Mouse (Mus musculus) central nervous system, embryonic 18 days (tissue): ENCODE data around the gene Ptpn20. TPM values are rescaled to one million over a fixed set of nuclear protein-coding genes. Genes with fewer than 3 reads are reported as not detected.

Source experiments
- polyA plus RNA-seq: library from polyadenylated mRNA; depleted of rRNA; stranded (reverse); fragments of >200 nt; gene quantifications from 2 replicates; pipeline ENCODE4 v1.2.3, GENCODE M21; 2012; rRNA removed

The Ptpn20 gene
- polyA plus RNA-seq = 0.26 and 0.43 TPM in 2 replicates

DNA sequence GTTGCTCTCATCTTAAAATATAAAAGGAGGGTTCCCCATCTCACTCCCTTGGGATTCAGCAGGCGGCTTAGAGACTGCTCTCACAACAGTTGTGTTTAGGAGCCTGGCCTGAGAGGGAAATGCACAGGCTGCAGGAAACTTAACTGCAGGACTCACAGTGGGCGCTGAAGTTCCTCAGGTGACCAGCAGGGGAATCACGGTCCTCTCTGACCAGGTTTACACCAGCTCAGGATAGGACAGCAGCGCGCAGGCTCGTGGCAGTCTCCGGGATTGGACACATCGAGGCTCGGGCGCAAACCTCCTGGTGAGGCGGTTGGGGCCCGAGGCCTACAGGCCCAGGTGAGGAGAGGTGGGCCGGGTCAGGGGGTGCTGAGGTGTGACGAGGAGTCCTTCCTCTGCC lies at the start of gene Ptpn20:
Gene Ptpn20, plus strand, starts transcription at position 257 of the 400 bp plus-strand sequence.

Other genes with a start within 250 kb of the Ptpn20 start
- 90.5 and 94.8 TPM in 2 replicates for gene Mapk8, start 142.0 kb upstream of the Ptpn20 start, polyA plus RNA-seq
- gene Frmpd2, start 117.5 kb upstream of the Ptpn20 start, polyA plus RNA-seq = 0.32 TPM in 2 replicates